Mouse (Mus musculus): Measurements from ENCODE around the gene Ikzf1. TPM values are rescaled to one million over a fixed set of nuclear protein-coding genes. Genes with fewer than 3 reads are reported as not detected.

The Ikzf1 gene
- polyA plus RNA-seq, 1 experiment from 2014 or later = 1.1 TPM

GRCm38 (mm10) chr11:11676068-11676741 is 8.6 kb upstream of the Ikzf1 start:
- 79% methylated on average over 9 of the region's 9 CpGs for WGBS
- Histone ChIP-seq H3K4me1 (no peaks in the 10 kb centered on the region), H3K27me3 (replicated peaks) (peaks cover 11% of the 10 kb centered on the region), H3K27ac (replicated peaks) (no peak overlapping the region), H3K9me3 (no peaks in the 10 kb centered on the region), H3K4me2 (no peak overlapping the region), H3K36me3 (no peaks in the 10 kb centered on the region), H3K9ac (no peak overlapping the region), H3K4me3 (no peak overlapping the region)
- ATAC-seq (ENCODE audit: extremely low read depth, insufficient number of reproducible peaks, low FRiP score, low TSS enrichment) = no peak

DNA sequence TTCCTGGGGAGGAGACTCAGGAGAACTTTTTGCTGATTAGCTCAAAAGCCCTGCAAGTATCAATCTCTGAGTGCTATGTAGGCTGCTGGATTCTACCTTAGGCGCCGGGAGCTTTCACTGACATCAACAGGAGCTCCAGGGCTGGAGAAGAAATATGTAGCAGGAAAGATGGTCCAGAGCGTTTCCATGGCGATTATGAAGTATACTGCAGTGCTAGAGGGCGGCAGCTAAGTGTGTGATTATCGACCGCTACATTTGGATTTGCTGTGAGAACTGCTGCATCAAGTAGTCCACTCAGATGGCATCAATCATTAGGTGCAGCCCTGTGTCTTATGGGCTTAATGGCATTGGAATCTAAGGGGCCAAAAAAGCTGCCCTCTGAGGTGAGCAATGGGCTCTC is 7.6 kb upstream of the Ikzf1 start:
- H3K36me3 ChIP-seq = no peaks in the 10 kb centered on the region
- H3K27me3 ChIP-seq (replicated peaks) = peaks cover 16% of the 10 kb centered on the region
- H3K4me3 ChIP-seq = no peak overlapping the region
- no peak for ATAC-seq (ENCODE audit: extremely low read depth, insufficient number of reproducible peaks, low FRiP score, low TSS enrichment)
- no peak overlapping the region for H3K9ac ChIP-seq
- 79% methylated on average over 7 of the region's 7 CpGs for WGBS
- H3K9me3 ChIP-seq = no peaks in the 10 kb centered on the region
- no peaks in the 10 kb centered on the region for H3K4me1 ChIP-seq
- H3K4me2 ChIP-seq = no peak overlapping the region
- no peak overlapping the region for H3K27ac ChIP-seq (replicated peaks)

GRCm38 (mm10) chr11:11678972-11679371 is 5.8 kb upstream of the Ikzf1 start:
- Histone ChIP-seq H3K4me3 (no peak overlapping the region), H3K4me1 (no peaks in the 10 kb centered on the region), H3K27me3 (replicated peaks) (peaks cover 33% of the 10 kb centered on the region), H3K9me3 (no peaks in the 10 kb centered on the region), H3K27ac (replicated peaks) (no peak overlapping the region), H3K36me3 (no peaks in the 10 kb centered on the region), H3K9ac (no peak overlapping the region), H3K4me2 (no peak overlapping the region)
- no peak for ATAC-seq (ENCODE audit: extremely low read depth, insufficient number of reproducible peaks, low FRiP score, low TSS enrichment)
- WGBS = 55% methylated on average over 6 of the region's 6 CpGs

DNA sequence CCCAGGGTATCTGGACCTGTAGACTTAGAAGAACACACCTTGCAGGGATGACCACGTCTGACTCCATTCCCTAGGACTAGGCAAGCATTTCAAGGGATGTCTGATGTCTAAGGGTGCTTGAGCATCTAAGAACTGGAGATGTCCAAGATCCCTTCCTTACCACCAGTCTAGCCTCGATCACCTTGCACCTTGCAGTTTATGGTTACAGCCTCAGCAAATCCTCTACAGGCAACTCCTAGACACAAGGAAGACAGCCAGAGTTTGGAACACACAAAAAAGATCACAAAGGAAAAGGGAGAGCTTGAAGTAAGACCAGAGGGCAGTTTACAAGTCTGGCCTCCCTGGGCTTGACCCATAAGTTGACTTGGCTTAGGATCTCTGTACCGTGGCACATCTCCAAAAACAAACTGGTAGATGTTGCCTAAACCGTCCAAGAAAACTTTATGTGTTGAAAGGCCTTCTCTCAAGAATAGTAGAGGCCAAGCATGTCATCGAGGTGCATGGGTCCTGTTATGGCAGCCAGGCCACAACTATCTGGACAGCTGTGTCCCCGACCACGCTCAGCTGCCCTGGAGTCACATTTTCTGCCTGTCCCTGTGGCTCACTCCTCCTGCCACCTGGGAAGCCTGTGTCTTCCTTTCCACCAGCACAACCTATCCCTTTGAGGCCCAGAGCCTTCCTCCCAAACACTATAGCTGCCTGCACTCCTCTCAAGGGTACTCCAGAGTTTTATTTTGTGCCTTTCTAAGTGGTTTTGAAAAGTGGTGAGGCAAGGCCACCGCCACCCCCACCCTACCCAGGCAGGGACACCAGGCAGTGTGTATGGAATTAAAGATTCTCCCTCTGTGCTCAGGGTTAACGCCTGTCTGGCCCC is 510 bp upstream of the Ikzf1 start:
- H3K36me3 ChIP-seq = no peaks in the 10 kb centered on the region
- peaks cover 17% of the 10 kb centered on the region for H3K4me1 ChIP-seq
- H3K27ac ChIP-seq (replicated peaks) = no peak overlapping the region
- no peak overlapping the region for H3K9ac ChIP-seq
- ATAC-seq (ENCODE audit: extremely low read depth, insufficient number of reproducible peaks, low FRiP score, low TSS enrichment) = no peak
- no peaks in the 10 kb centered on the region for H3K9me3 ChIP-seq
- peak overlapping the region; percentile 99 for H3K4me2 ChIP-seq
- H3K27me3 ChIP-seq (replicated peaks) = peaks cover 76% of the 10 kb centered on the region
- WGBS = 59% methylated on average over 9 of the region's 9 CpGs
- peak overlapping the region; percentile 80 for H3K4me3 ChIP-seq

GRCm38 (mm10) chr11:11685853-11686395 is 1.1 kb downstream of the Ikzf1 start:
- H3K27me3 ChIP-seq (replicated peaks) = peaks cover 81% of the 10 kb centered on the region
- H3K9me3 ChIP-seq = no peaks in the 10 kb centered on the region
- H3K27ac ChIP-seq (replicated peaks) = no peak overlapping the region
- H3K9ac ChIP-seq = peak overlapping the region; percentile 78
- WGBS = under 1% methylated on average over 57 of the region's 66 CpGs
- H3K4me2 ChIP-seq = peak overlapping the region; percentile 99
- H3K4me1 ChIP-seq = peaks cover 17% of the 10 kb centered on the region
- H3K4me3 ChIP-seq = peak overlapping the region; percentile 80
- ATAC-seq (ENCODE audit: extremely low read depth, insufficient number of reproducible peaks, low FRiP score, low TSS enrichment) = peak; percentile 48; the same call in 1 of the 2 replicates
- no peaks in the 10 kb centered on the region for H3K36me3 ChIP-seq

DNA sequence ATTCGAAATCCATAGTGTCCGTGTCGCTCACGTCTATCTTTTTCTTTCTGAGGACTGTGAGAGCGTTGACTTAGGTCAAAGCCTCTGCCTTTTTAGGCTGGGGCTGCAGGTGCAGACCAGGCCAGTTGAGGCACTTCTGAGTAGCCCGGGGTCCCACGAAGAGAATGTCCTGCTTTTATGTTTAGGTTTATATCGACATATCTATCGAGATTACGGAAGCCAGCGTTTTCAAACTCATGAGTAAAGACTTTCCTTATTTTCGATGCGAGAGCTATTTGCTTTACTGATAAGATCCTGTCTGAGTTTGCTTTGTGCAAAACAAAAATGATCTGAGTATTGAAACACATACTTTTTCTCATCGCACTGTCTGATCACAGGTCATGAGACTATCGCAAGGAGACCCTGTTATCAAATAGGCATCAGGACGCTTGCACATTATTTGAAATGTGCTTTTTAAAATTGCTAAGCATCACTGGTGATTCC is 1.8 kb downstream of the Ikzf1 start:
- Histone ChIP-seq H3K9ac (peak overlapping the region; percentile 78), H3K27ac (replicated peaks) (no peak overlapping the region), H3K4me3 (peak overlapping the region; percentile 80), H3K36me3 (no peaks in the 10 kb centered on the region), H3K4me1 (peaks cover 17% of the 10 kb centered on the region), H3K4me2 (peak overlapping the region; percentile 99), H3K9me3 (no peaks in the 10 kb centered on the region), H3K27me3 (replicated peaks) (peaks cover 79% of the 10 kb centered on the region)
- WGBS = 10% methylated on average over 16 of the region's 16 CpGs
- ATAC-seq (ENCODE audit: extremely low read depth, insufficient number of reproducible peaks, low FRiP score, low TSS enrichment) = no peak

DNA sequence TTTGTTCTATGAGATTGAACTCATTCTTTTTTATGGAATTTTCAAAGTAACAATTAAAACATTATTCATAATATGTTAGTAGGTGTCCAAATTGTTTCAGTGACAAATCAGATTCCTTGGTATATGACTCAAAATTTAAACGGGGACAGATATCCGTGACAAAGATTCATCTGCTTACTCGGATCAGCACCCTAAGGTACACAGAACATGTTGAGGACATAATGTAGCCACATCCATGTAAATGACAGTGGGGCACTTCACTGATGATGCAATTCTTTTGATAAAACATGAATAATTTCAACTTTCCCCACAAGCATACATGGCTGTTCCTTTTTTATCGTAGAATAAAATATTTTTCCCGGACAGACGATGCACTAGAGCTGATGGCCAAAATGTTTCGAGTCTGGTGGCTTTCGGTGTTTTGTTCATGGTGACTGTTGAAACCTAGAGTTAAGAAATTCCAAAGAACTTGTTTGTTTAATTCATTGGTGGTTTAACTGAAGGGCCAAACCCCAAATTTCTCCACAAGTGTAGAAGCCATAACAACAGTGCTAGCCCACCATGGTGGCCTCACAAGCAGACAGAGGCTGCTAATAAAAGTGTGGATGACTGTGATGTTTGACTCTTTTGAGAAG is 2.9 kb downstream of the Ikzf1 start:
- 0 out of 2 replicates have a peak overlapping the region, but pooled peaks have one; percentile 1 for H3K4me3 ChIP-seq
- H3K27ac ChIP-seq (replicated peaks) = no peak overlapping the region
- H3K36me3 ChIP-seq = no peaks in the 10 kb centered on the region
- H3K4me1 ChIP-seq = peaks cover 17% of the 10 kb centered on the region
- peaks cover 71% of the 10 kb centered on the region for H3K27me3 ChIP-seq (replicated peaks)
- H3K9ac ChIP-seq = no peak overlapping the region
- peak overlapping the region; percentile 1; the same call in 1 of the 2 replicates for H3K4me2 ChIP-seq
- H3K9me3 ChIP-seq = no peaks in the 10 kb centered on the region
- no peak for ATAC-seq (ENCODE audit: extremely low read depth, insufficient number of reproducible peaks, low FRiP score, low TSS enrichment)
- 84% methylated on average over 8 of the region's 8 CpGs for WGBS

DNA sequence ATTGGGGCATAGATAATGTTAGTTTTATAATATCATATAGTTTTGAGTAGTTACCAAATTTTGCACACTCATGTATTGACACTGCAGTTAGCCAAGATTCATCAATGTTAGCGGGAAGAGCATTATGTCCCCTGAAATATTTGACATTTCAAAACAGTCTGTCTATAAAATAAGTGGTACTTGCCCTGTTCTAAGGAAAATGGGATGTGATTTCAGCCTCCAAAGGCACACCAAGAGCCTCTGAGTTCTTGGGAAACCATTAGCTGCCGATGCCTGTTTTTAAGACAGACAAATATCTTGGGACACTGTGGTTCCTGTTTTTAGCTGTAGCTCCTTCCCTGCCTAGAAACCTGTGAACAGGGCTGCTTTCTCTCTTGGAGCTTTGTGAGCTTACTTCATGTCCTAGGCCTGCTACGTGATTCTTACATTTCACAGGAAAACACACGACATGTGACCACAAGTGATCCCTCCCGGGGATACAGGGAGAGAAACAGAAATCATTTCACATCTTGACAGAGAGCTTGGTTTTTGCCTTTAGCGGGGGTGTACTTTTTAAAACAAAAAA is 4.0 kb downstream of the Ikzf1 start:
- no peak overlapping the region for H3K4me3 ChIP-seq
- H3K4me1 ChIP-seq = peaks cover 17% of the 10 kb centered on the region
- H3K4me2 ChIP-seq = peak overlapping the region; percentile 13; the same call in 1 of the 2 replicates
- H3K27ac ChIP-seq (replicated peaks) = no peak overlapping the region
- H3K27me3 ChIP-seq (replicated peaks) = peaks cover 60% of the 10 kb centered on the region
- ATAC-seq (ENCODE audit: extremely low read depth, insufficient number of reproducible peaks, low FRiP score, low TSS enrichment) = no peak
- WGBS = 71% methylated on average over 6 of the region's 6 CpGs
- H3K9me3 ChIP-seq = no peaks in the 10 kb centered on the region
- no peak overlapping the region for H3K9ac ChIP-seq
- H3K36me3 ChIP-seq = no peaks in the 10 kb centered on the region

GRCm38 (mm10) chr11:11689701-11690058 is 4.9 kb downstream of the Ikzf1 start:
- no peak overlapping the region for H3K4me3 ChIP-seq
- H3K4me2 ChIP-seq = no peak overlapping the region
- peaks cover 17% of the 10 kb centered on the region for H3K4me1 ChIP-seq
- peaks cover 52% of the 10 kb centered on the region for H3K27me3 ChIP-seq (replicated peaks)
- H3K27ac ChIP-seq (replicated peaks) = no peak overlapping the region
- H3K9me3 ChIP-seq = no peaks in the 10 kb centered on the region
- H3K9ac ChIP-seq = no peak overlapping the region
- no peaks in the 10 kb centered on the region for H3K36me3 ChIP-seq
- no peak for ATAC-seq (ENCODE audit: extremely low read depth, insufficient number of reproducible peaks, low FRiP score, low TSS enrichment)

GRCm38 (mm10) chr11:11690059-11690844 is 5.4 kb downstream of the Ikzf1 start:
- Histone ChIP-seq H3K9me3 (no peaks in the 10 kb centered on the region), H3K27me3 (replicated peaks) (peaks cover 49% of the 10 kb centered on the region), H3K9ac (no peak overlapping the region), H3K4me3 (no peak overlapping the region), H3K36me3 (no peaks in the 10 kb centered on the region), H3K27ac (replicated peaks) (no peak overlapping the region), H3K4me1 (peaks cover 13% of the 10 kb centered on the region), H3K4me2 (no peak overlapping the region)
- 71% methylated on average over 11 of the region's 11 CpGs for WGBS
- no peak for ATAC-seq (ENCODE audit: extremely low read depth, insufficient number of reproducible peaks, low FRiP score, low TSS enrichment)
